Mouse (Mus musculus) embryonic fibroblast, embryonic 13.5 days (primary cell): ENCODE measurements around the gene Slc11a2.

Experiments
- CTCF ChIP-seq: IDR thresholded peaks from 2 replicates; pipeline ENCODE4 v1.5.1; 2011; ENCODE audit warnings: mild to moderate bottlenecking, control low read depth, low read length, moderate library complexity, borderline replicate concordance; ENCODE audit not compliant: insufficient read depth
- POLR2A ChIP-seq: IDR thresholded peaks from 2 replicates; pipeline ENCODE4 v1.6.1; 2011; ENCODE audit warnings: low read depth, mild to moderate bottlenecking, control low read depth, low read length, moderate library complexity

DNA sequence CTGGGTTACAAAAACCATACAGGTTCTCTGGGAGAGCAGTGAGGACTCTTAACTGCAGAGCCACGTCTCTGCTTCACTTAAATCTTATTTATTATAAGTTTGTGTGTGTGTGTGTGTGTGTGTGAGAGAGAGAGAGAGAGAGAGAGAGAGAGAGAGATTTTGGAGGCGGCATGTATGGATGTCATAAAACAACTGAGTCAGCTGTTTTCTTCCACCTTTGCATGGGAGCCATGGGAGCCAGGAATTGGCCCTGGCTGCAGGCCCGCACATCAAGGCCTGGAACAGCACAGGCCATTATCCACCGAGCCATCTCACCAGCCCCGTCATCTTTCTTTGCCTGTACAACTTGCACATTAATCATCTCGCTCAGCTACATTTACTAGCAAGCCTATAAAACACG lies 57.8 kb downstream of the Slc11a2 start:
- no peak for TF ChIP-seq CTCF
- no peak for TF ChIP-seq POLR2A
